Comparison of ENCODE assay signal across 22 mouse cellular contexts in the genomic region with DNA sequence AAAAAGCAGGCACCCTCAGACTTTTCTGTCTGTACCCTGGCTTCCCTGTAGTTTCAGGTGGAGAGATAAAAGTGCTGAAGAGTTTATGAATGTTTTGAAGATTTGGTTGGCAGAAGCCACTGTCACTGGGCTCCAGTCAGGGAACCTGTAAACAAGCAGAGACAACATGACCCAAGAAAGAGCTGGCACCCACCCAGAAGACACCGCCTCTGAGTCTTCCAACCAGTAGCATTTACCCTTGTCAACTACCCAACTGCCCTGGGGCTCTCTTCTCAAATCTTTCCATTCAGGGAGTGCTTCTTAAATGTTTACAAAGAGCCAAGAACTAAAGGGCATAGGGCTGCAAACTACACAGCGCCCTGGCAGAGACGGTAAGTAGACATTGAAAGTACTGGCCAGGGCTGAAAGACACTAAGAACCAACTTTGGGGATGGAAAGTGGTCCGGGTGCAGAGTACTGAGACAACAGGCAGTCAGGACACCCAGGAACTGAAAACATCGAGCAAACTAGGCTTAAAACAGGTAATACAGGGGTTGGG. TPM values are rescaled to one million over a fixed set of nuclear protein-coding genes. Genes with fewer than 3 reads are reported as not detected.
A peak's percentile ranks its signal among the peaks of the same experiment; 100 is the strongest.
DNase-seq lines count a peak whose midpoint lies in the region; ATAC-seq and TF ChIP-seq lines count a peak whose summit lies in the region.
"Had no signal": no experiment of that assay in that cellular context is flagged by ENCODE, and none has a peak within 500 bp of the region (broad histone marks: within the 10 kb centered on the region; RNA-seq: fewer than 3 reads in every experiment).

No protein-coding gene starts in this region.

- ATAC-seq in kidney, embryonic 14.5 days (ENCODE audit: low FRiP score, low TSS enrichment), result no peak
- no peak for ATAC-seq in midbrain, embryonic 11.5 days (ENCODE audit: low FRiP score)
- no peak for ATAC-seq in hindbrain, postnatal 0 days
- ATAC-seq: CD4-positive, CD25-positive, alpha-beta regulatory T cell, adult 4 months; forebrain, embryonic 16.5 days had no signal

- TF ChIP-seq POLR2A in kidney, adult 2 months (IDR thresholded peaks at IDR 0.05; ENCODE audit: low read depth, low read length), result no peak

- no peak for TF ChIP-seq CTCF in kidney, adult 2 months (conservative IDR thresholded peaks at IDR 0.05; ENCODE audit: insufficient read depth, insufficient read length, low read depth, low read length)
- no peak for TF ChIP-seq CTCF in hindbrain, postnatal 0 days (IDR thresholded peaks at IDR 0.05; ENCODE audit: low read depth)

- H3K9ac ChIP-seq in kidney, embryonic 14.5 days (ENCODE audit: low read depth, low read length), result no peak overlapping the region
- H3K9ac ChIP-seq in midbrain, embryonic 11.5 days (ENCODE audit: low read length), result no peak overlapping the region
- H3K9ac ChIP-seq in hindbrain, postnatal 0 days (replicated peaks; ENCODE audit: low read length), result no peak overlapping the region
- H3K9ac ChIP-seq: embryonic facial prominence, embryonic 15.5 days; heart, embryonic 12.5 days; hindbrain, embryonic 13.5 days; liver, embryonic 14.5 days; neural tube, embryonic 13.5 days had no signal

- no peaks in the 10 kb centered on the region for H3K36me3 ChIP-seq in kidney, adult 2 months (ENCODE audit: control insufficient read depth, insufficient read depth, low read length)
- no peaks in the 10 kb centered on the region for H3K36me3 ChIP-seq in kidney, embryonic 14.5 days (ENCODE audit: control insufficient read depth, insufficient read depth, low read length)
- H3K36me3 ChIP-seq in midbrain, embryonic 11.5 days (ENCODE audit: control insufficient read depth, insufficient read depth, low read length), result no peaks in the 10 kb centered on the region
- no peaks in the 10 kb centered on the region for H3K36me3 ChIP-seq in midbrain, embryonic 10.5 days
- no peaks in the 10 kb centered on the region for H3K36me3 ChIP-seq in hindbrain, postnatal 0 days (ENCODE audit: insufficient read depth, low read length)
- H3K36me3 ChIP-seq: embryonic facial prominence, embryonic 15.5 days; heart, embryonic 12.5 days; hindbrain, embryonic 13.5 days; neural tube, embryonic 13.5 days had no signal

- peak; percentile 40 for DNase-seq in adrenal gland, adult 2 months
- no peak for DNase-seq in adrenal gland, postnatal 36 days
- DNase-seq in kidney, adult 2 months, result peak; percentile 36
- DNase-seq in midbrain, embryonic 11.5 days (ENCODE audit: low spot score, missing footprints), result peak; percentile 72
- no peak for DNase-seq in midbrain, embryonic 10.5 days (ENCODE audit: low spot score)
- DNase-seq in ZHBTc4 (ENCODE audit: low read depth, low spot score), result peak; percentile 56
- DNase-seq in hindbrain, postnatal 0 days (ENCODE audit: low spot score), result no peak
- DNase-seq: cerebellum, adult 2 months; cerebellum, postnatal 36 days; heart, postnatal 14 days; midbrain, embryonic 14.5 days; retina, postnatal 1 day; right cerebral cortex, postnatal 4 days had no signal

- H3K4me2 ChIP-seq in kidney, embryonic 14.5 days (replicated peaks; ENCODE audit: low read depth, low read length), result no peak overlapping the region
- no peak overlapping the region for H3K4me2 ChIP-seq in midbrain, embryonic 11.5 days
- no peak overlapping the region for H3K4me2 ChIP-seq in hindbrain, postnatal 0 days (ENCODE audit: low read depth, low read length)
- H3K4me2 ChIP-seq: embryonic facial prominence, embryonic 15.5 days; heart, embryonic 12.5 days; hindbrain, embryonic 13.5 days; neural tube, embryonic 13.5 days had no signal

- no peaks in the 10 kb centered on the region for H3K4me1 ChIP-seq in kidney, adult 2 months (ENCODE audit: control insufficient read depth, insufficient read depth, low read length)
- H3K4me1 ChIP-seq in kidney, embryonic 14.5 days (ENCODE audit: control insufficient read depth, insufficient read depth, low read length), result no peaks in the 10 kb centered on the region
- H3K4me1 ChIP-seq in midbrain, embryonic 11.5 days (ENCODE audit: control insufficient read depth, insufficient read depth, low read length), result peaks cover 6% of the 10 kb centered on the region
- peaks cover 10% of the 10 kb centered on the region for H3K4me1 ChIP-seq in midbrain, embryonic 10.5 days
- no peaks in the 10 kb centered on the region for H3K4me1 ChIP-seq in hindbrain, postnatal 0 days (ENCODE audit: insufficient read depth, low read length)

- H3K27ac ChIP-seq in kidney, adult 2 months (ENCODE audit: insufficient read depth, low read depth, low read length), result no peak overlapping the region
- H3K27ac ChIP-seq in kidney, embryonic 14.5 days (ENCODE audit: low read depth, low read length), result no peak overlapping the region
- no peak overlapping the region for H3K27ac ChIP-seq in midbrain, embryonic 11.5 days (ENCODE audit: low read depth, low read length)
- no peak overlapping the region for H3K27ac ChIP-seq in midbrain, embryonic 10.5 days (replicated peaks)
- no peak overlapping the region for H3K27ac ChIP-seq in hindbrain, postnatal 0 days
- H3K27ac ChIP-seq: embryonic facial prominence, embryonic 15.5 days; hindbrain, embryonic 13.5 days; kidney, postnatal 0 days; liver, embryonic 14.5 days; neural tube, embryonic 13.5 days had no signal

- no peaks in the 10 kb centered on the region for H3K9me3 ChIP-seq in kidney, embryonic 14.5 days (ENCODE audit: control insufficient read depth, low read length)
- no peaks in the 10 kb centered on the region for H3K9me3 ChIP-seq in midbrain, embryonic 11.5 days (ENCODE audit: control insufficient read depth, low read length)
- no peaks in the 10 kb centered on the region for H3K9me3 ChIP-seq in midbrain, embryonic 10.5 days (replicated peaks)
- H3K9me3 ChIP-seq in hindbrain, postnatal 0 days (ENCODE audit: low read length), result no peaks in the 10 kb centered on the region
- H3K9me3 ChIP-seq: embryonic facial prominence, embryonic 15.5 days; heart, embryonic 12.5 days; hindbrain, embryonic 13.5 days; neural tube, embryonic 13.5 days had no signal

- H3K27me3 ChIP-seq in kidney, adult 2 months (replicated peaks; ENCODE audit: control insufficient read depth, insufficient read depth, low read length), result no peaks in the 10 kb centered on the region
- no peaks in the 10 kb centered on the region for H3K27me3 ChIP-seq in kidney, embryonic 14.5 days (ENCODE audit: control insufficient read depth, insufficient read depth, low read length)
- H3K27me3 ChIP-seq in midbrain, embryonic 11.5 days (ENCODE audit: control insufficient read depth, insufficient read depth, low read length), result no peaks in the 10 kb centered on the region
- H3K27me3 ChIP-seq in midbrain, embryonic 10.5 days (ENCODE audit: low read depth, poor library complexity, severe bottlenecking), result peaks cover 3% of the 10 kb centered on the region; the same call in 1 of the 2 replicates
- H3K27me3 ChIP-seq in hindbrain, postnatal 0 days (ENCODE audit: insufficient read depth, low read length), result no peaks in the 10 kb centered on the region
- H3K27me3 ChIP-seq: embryonic facial prominence, embryonic 15.5 days; heart, embryonic 12.5 days; neural tube, embryonic 13.5 days had no signal

- 87% methylated on average over 5 of the region's 5 CpGs for WGBS in kidney, adult 2 months
- 94% methylated on average over 5 of the region's 5 CpGs for whole genome bisulfite sequencing in kidney, embryonic 14.5 days
- 92% methylated on average over 5 of the region's 5 CpGs for WGBS in midbrain, embryonic 11.5 days
- WGBS in midbrain, embryonic 10.5 days, result 89% methylated on average over 5 of the region's 5 CpGs
- 86% methylated on average over 5 of the region's 5 CpGs for WGBS in hindbrain, postnatal 0 days

- no peak overlapping the region for H3K4me3 ChIP-seq in kidney, adult 2 months (ENCODE audit: insufficient read depth, low read depth, low read length)
- no peak overlapping the region for H3K4me3 ChIP-seq in kidney, embryonic 14.5 days (ENCODE audit: low read length)
- H3K4me3 ChIP-seq in midbrain, embryonic 11.5 days (ENCODE audit: low read depth, low read length), result no peak overlapping the region
- H3K4me3 ChIP-seq in midbrain, embryonic 10.5 days, result no peak overlapping the region
- H3K4me3 ChIP-seq in hindbrain, postnatal 0 days (ENCODE audit: low read length), result no peak overlapping the region
- H3K4me3 ChIP-seq: embryonic facial prominence, embryonic 15.5 days; heart, embryonic 12.5 days; hindbrain, embryonic 13.5 days; neural tube, embryonic 13.5 days had no signal

RNA-seq across cellular contexts. Expression of gene Uso1, which starts 26.9 kb away (rescaled TPM):
- total RNA-seq in adrenal gland, adult 2 months (2021), result 100 to 1,000 TPM in 1 of 2 experiments, 10 to 100 TPM in 1; 88.8 to 113 TPM
- 22.8 and 35.4 TPM in 2 replicates for polyA plus RNA-seq in adrenal gland, adult 2 months (2012; rRNA removed)
- total RNA-seq in adrenal gland, postnatal 36 days (2021), result 100 to 1,000 TPM in 1 of 2 experiments, 10 to 100 TPM in 1; 93.3 to 104 TPM
- polyA plus RNA-seq in kidney, adult 2 months (2012; rRNA removed), result 23.0 and 28.7 TPM in 2 replicates
- polyA plus RNA-seq in kidney, embryonic 14.5 days (2014; fragmentation: Nextera tagmentation; extraction: Ambion mirVana), result 29.0 and 33.4 TPM in 2 replicates
- 25.9 and 29.4 TPM in 2 replicates for polyA plus RNA-seq in midbrain, embryonic 11.5 days (2014; fragmentation: Nextera tagmentation; extraction: Ambion mirVana)
- 38.7 and 39.0 TPM in 2 replicates for polyA plus RNA-seq in midbrain, embryonic 10.5 days (2016; fragmentation: Nextera tagmentation; extraction: Ambion mirVana)
- total RNA-seq in hindbrain, postnatal 0 days (2014; rRNA removed), result 16.1 and 17.7 TPM in 2 replicates
- 29.6 and 29.8 TPM in 2 replicates for polyA plus RNA-seq in hindbrain, postnatal 0 days (2015; fragmentation: Nextera tagmentation; extraction: Ambion mirVana)

RNA-seq across cellular contexts. Expression of gene G3bp2, which starts 27.4 kb away (rescaled TPM):
- total RNA-seq in adrenal gland, adult 2 months (2021), result 100 to 1,000 TPM; 142 to 168 TPM
- polyA plus RNA-seq in adrenal gland, adult 2 months (2012; rRNA removed), result 9.7 and 12.5 TPM in 2 replicates
- total RNA-seq in adrenal gland, postnatal 36 days (2021), result 100 to 1,000 TPM; 139 to 142 TPM
- polyA plus RNA-seq in kidney, adult 2 months (2012; rRNA removed), result 15.1 and 20.6 TPM in 2 replicates
- 159 and 214 TPM in 2 replicates for polyA plus RNA-seq in kidney, embryonic 14.5 days (2014; fragmentation: Nextera tagmentation; extraction: Ambion mirVana)
- polyA plus RNA-seq in midbrain, embryonic 11.5 days (2014; fragmentation: Nextera tagmentation; extraction: Ambion mirVana), result 292 and 298 TPM in 2 replicates
- polyA plus RNA-seq in midbrain, embryonic 10.5 days (2016; fragmentation: Nextera tagmentation; extraction: Ambion mirVana), result 273 and 281 TPM in 2 replicates
- 132 and 143 TPM in 2 replicates for total RNA-seq in hindbrain, postnatal 0 days (2014; rRNA removed)
- polyA plus RNA-seq in hindbrain, postnatal 0 days (2015; fragmentation: Nextera tagmentation; extraction: Ambion mirVana), result 265 and 271 TPM in 2 replicates

Comparison
In these comparisons a context has a peak if more than half of its experiments do, and no peak if none do; other contexts are left out.
1. DNase-seq: peak in adrenal gland, adult 2 months (single experiment), kidney, adult 2 months (single experiment), midbrain, embryonic 11.5 days (single experiment) and ZHBTc4 (single experiment); none in adrenal gland, postnatal 36 days (0 of 2), midbrain, embryonic 10.5 days (single experiment) and hindbrain, postnatal 0 days (single experiment).